Comparison of ENCODE assay signal across 9 mouse cellular contexts in the genomic region with DNA sequence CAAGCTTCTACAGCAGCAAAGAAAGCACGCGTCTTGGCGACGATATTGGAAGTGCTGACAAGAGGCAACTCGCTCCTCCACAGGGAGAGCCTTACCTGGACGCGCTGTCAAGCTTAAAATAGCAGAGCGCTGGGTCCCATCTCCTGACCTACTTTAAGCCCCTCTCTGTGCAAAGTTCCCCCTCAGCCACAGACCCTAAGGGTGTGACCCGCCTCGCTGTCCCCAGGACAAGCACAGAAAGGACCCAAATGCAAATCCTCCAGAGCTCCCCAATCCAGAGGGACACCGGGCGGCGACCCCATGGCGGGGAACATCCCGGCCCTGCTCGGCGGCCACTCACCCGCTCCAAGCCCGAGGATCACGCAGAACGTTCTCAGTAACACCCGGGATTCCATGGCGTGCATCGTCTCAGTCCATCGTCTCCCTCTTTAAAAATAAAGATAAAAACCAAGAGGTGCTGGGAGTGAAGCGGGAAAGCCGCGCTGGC. TPM values are rescaled to one million over a fixed set of nuclear protein-coding genes. Genes with fewer than 3 reads are reported as not detected.
DNase-seq lines count a peak whose midpoint lies in the region; ATAC-seq and TF ChIP-seq lines count a peak whose summit lies in the region.
"Had no signal": no experiment of that assay in that cellular context is flagged by ENCODE, and none has a peak within 500 bp of the region (broad histone marks: within the 10 kb centered on the region; RNA-seq: fewer than 3 reads in every experiment).

No protein-coding gene starts in this region.

- intact Hi-C loops in left cerebral cortex, postnatal 4 days (cut with DNase I): loop anchor here (10.0 kb wide), 3 partner anchors 313 to 763 kb away; no protein-coding TSS in a partner anchor

- H3K4me3 ChIP-seq in embryonic facial prominence, embryonic 10.5 days: peak overlapping the region; percentile 79
- peak overlapping the region; percentile 81 for H3K4me3 ChIP-seq in hindbrain, embryonic 14.5 days (replicated peaks; ENCODE audit: low read length)
- peak overlapping the region; percentile 52 for H3K4me3 ChIP-seq in midbrain, postnatal 0 days (ENCODE audit: low read depth, low read length)

- peak overlapping the region; percentile 86 for H3K27ac ChIP-seq in embryonic facial prominence, embryonic 10.5 days (replicated peaks)
- peak overlapping the region; percentile 95 for H3K27ac ChIP-seq in hindbrain, embryonic 14.5 days
- H3K27ac ChIP-seq in midbrain, postnatal 0 days (ENCODE audit: low read depth, low read length): peak overlapping the region; percentile 89
- H3K27ac ChIP-seq: macrophage had no signal

- H3K9me3 ChIP-seq in embryonic facial prominence, embryonic 10.5 days: no peaks in the 10 kb centered on the region
- no peaks in the 10 kb centered on the region for H3K9me3 ChIP-seq in hindbrain, embryonic 14.5 days (ENCODE audit: control insufficient read depth, low read length)
- H3K9me3 ChIP-seq in midbrain, postnatal 0 days (ENCODE audit: low read length): no peaks in the 10 kb centered on the region

- H3K36me3 ChIP-seq in embryonic facial prominence, embryonic 10.5 days (replicated peaks): no peaks in the 10 kb centered on the region
- H3K36me3 ChIP-seq in hindbrain, embryonic 14.5 days (replicated peaks; ENCODE audit: control insufficient read depth, insufficient read depth): no peaks in the 10 kb centered on the region
- no peaks in the 10 kb centered on the region for H3K36me3 ChIP-seq in midbrain, postnatal 0 days (ENCODE audit: insufficient read depth, low read length)

- no peak for TF ChIP-seq CTCF in midbrain, postnatal 0 days (IDR thresholded peaks at IDR 0.05)

- DNase-seq in left cerebral cortex, postnatal 4 days: peak; percentile 3
- no peak for DNase-seq in left cerebral cortex, adult 11 months (ENCODE audit: low spot score)
- DNase-seq in embryonic facial prominence, embryonic 10.5 days (ENCODE audit: low spot score): peak; percentile 41
- peak; percentile 43 for DNase-seq in hindbrain, embryonic 14.5 days (ENCODE audit: low spot score)
- DNase-seq in midbrain, postnatal 0 days (ENCODE audit: low spot score): peak; percentile 23
- DNase-seq in gastrocnemius, postnatal 25 days: no peak
- no peak for DNase-seq in layer of hippocampus, adult 9-11 months
- DNase-seq in right cerebral cortex, postnatal 36 days (ENCODE audit: low spot score in 2 of 2): no peak

- H3K9ac ChIP-seq in hindbrain, embryonic 14.5 days: peak overlapping the region; percentile 88
- H3K9ac ChIP-seq in midbrain, postnatal 0 days (replicated peaks; ENCODE audit: low read length, poor library complexity, severe bottlenecking): peak overlapping the region; percentile 64

- ATAC-seq in hindbrain, embryonic 14.5 days (ENCODE audit: low FRiP score): peak; percentile 41; the same call in 1 of the 2 replicates
- ATAC-seq in midbrain, postnatal 0 days (ENCODE audit: low FRiP score): peak; percentile 57

- peaks cover 32% of the 10 kb centered on the region for H3K27me3 ChIP-seq in embryonic facial prominence, embryonic 10.5 days (replicated peaks; ENCODE audit: low read depth, poor library complexity, severe bottlenecking)
- no peaks in the 10 kb centered on the region for H3K27me3 ChIP-seq in hindbrain, embryonic 14.5 days (ENCODE audit: control insufficient read depth, insufficient read depth, low read length)
- no peaks in the 10 kb centered on the region for H3K27me3 ChIP-seq in midbrain, postnatal 0 days (ENCODE audit: insufficient read depth, low read length)

- WGBS in embryonic facial prominence, embryonic 10.5 days: under 1% methylated on average over 28 of the region's 28 CpGs
- under 1% methylated on average over 28 of the region's 28 CpGs for WGBS in hindbrain, embryonic 14.5 days
- under 1% methylated on average over 28 of the region's 28 CpGs for WGBS in midbrain, postnatal 0 days

- peaks cover 20% of the 10 kb centered on the region for H3K4me1 ChIP-seq in embryonic facial prominence, embryonic 10.5 days
- H3K4me1 ChIP-seq in hindbrain, embryonic 14.5 days (replicated peaks; ENCODE audit: control insufficient read depth, insufficient read depth, low read length): peaks cover 4% of the 10 kb centered on the region
- no peaks in the 10 kb centered on the region for H3K4me1 ChIP-seq in midbrain, postnatal 0 days (ENCODE audit: insufficient read depth, low read length)

- peak overlapping the region; percentile 71 for H3K4me2 ChIP-seq in hindbrain, embryonic 14.5 days (replicated peaks)
- peak overlapping the region; percentile 77 for H3K4me2 ChIP-seq in midbrain, postnatal 0 days (ENCODE audit: low read depth, low read length, poor library complexity, severe bottlenecking)

RNA-seq across cellular contexts. Expression of a gene that starts 0.9 kb away (rescaled TPM):
- total RNA-seq in left cerebral cortex, postnatal 4 days (2021): 100 to 1,000 TPM; 415 to 438 TPM
- 20.2 and 25.5 TPM in 2 replicates for polyA plus RNA-seq in embryonic facial prominence, embryonic 10.5 days (2016; fragmentation: Nextera tagmentation; extraction: Ambion mirVana)
- 192 and 203 TPM in 2 replicates for polyA plus RNA-seq in hindbrain, embryonic 14.5 days (2014; fragmentation: Nextera tagmentation; extraction: Ambion mirVana)
- total RNA-seq in midbrain, postnatal 0 days (2014; rRNA removed): 199 and 218 TPM in 2 replicates
- polyA plus RNA-seq in midbrain, postnatal 0 days (2015; fragmentation: Nextera tagmentation; extraction: Ambion mirVana): 178 and 181 TPM in 2 replicates
- total RNA-seq in gastrocnemius, postnatal 25 days (2021): under 1 TPM in 1 of 2 experiments, not detected in 1; 0.20 TPM
- polyA plus RNA-seq: macrophage had no signal

Comparison
In these comparisons a context has a peak if more than half of its experiments do, and no peak if none do; other contexts are left out.
1. DNase-seq: peak in left cerebral cortex, postnatal 4 days (single experiment), embryonic facial prominence, embryonic 10.5 days (single experiment), hindbrain, embryonic 14.5 days (single experiment) and midbrain, postnatal 0 days (single experiment); none in left cerebral cortex, adult 11 months (single experiment), gastrocnemius, postnatal 25 days (single experiment), layer of hippocampus, adult 9-11 months (single experiment) and right cerebral cortex, postnatal 36 days (0 of 2).
2. RNA of a gene that starts 0.9 kb away (total RNA-seq): 415 to 438 TPM in left cerebral cortex, postnatal 4 days and 199 to 218 TPM in midbrain, postnatal 0 days; 0.20 TPM in gastrocnemius, postnatal 25 days; every median in the first group is over 100 times any median in the second.
3. Peak in every context shown above with its lines, with median percentiles within 50 percentile points of each other: H3K27ac ChIP-seq and H3K4me3 ChIP-seq.